Mouse (Mus musculus): ENCODE data around the gene Csnk1e. TPM values are rescaled to one million over a fixed set of nuclear protein-coding genes. Genes with fewer than 3 reads are reported as not detected.

The Csnk1e gene
- polyA plus RNA-seq, 1 experiment from 2014 or later, result 213 TPM

DNA sequence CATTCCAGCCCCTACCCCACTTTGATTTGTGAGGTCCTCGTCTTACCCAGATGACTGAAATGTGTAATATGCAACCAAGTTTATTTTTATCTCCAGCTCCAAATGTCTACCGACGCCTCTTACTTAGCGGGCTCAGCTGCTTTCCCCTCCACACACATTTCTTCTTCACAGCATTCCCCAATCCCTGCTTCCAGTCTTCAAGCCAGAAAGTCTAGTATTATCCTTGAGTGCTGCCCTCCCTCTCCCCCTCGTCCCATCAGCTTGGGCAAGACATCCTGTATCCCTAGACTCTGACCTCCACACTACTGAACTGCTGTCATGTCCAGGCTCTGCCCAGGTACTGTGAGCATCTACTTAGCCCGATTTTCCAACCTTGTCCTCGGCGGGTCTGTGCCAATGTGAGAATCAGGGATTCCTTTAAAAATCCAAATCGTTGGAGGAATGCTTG, 51.6 kb downstream of the Csnk1e start:
- H3K4me2 ChIP-seq (replicated peaks), result peak overlapping the region; percentile 94
- peaks cover 30% of the 10 kb centered on the region for H3K4me1 ChIP-seq (replicated peaks; ENCODE audit: control insufficient read depth, insufficient read depth, low read length)
- H3K9me3 ChIP-seq (ENCODE audit: control insufficient read depth, low read length), result no peaks in the 10 kb centered on the region
- H3K9ac ChIP-seq, result peak overlapping the region; percentile 92
- no peak overlapping the region for H3K27ac ChIP-seq
- H3K36me3 ChIP-seq (replicated peaks; ENCODE audit: control insufficient read depth, insufficient read depth), result no peaks in the 10 kb centered on the region
- WGBS, result 20% methylated on average over 9 of the region's 9 CpGs
- DNase-seq (ENCODE audit: low spot score) (no peak), ATAC-seq (ENCODE audit: low FRiP score) (no peak)
- H3K27me3 ChIP-seq (ENCODE audit: control insufficient read depth, insufficient read depth, low read length), result 0 out of 2 replicates have a peak, but pooled peaks cover 3% of the 10 kb centered on the region
- H3K4me3 ChIP-seq (replicated peaks; ENCODE audit: low read length), result peak overlapping the region; percentile 76

DNA sequence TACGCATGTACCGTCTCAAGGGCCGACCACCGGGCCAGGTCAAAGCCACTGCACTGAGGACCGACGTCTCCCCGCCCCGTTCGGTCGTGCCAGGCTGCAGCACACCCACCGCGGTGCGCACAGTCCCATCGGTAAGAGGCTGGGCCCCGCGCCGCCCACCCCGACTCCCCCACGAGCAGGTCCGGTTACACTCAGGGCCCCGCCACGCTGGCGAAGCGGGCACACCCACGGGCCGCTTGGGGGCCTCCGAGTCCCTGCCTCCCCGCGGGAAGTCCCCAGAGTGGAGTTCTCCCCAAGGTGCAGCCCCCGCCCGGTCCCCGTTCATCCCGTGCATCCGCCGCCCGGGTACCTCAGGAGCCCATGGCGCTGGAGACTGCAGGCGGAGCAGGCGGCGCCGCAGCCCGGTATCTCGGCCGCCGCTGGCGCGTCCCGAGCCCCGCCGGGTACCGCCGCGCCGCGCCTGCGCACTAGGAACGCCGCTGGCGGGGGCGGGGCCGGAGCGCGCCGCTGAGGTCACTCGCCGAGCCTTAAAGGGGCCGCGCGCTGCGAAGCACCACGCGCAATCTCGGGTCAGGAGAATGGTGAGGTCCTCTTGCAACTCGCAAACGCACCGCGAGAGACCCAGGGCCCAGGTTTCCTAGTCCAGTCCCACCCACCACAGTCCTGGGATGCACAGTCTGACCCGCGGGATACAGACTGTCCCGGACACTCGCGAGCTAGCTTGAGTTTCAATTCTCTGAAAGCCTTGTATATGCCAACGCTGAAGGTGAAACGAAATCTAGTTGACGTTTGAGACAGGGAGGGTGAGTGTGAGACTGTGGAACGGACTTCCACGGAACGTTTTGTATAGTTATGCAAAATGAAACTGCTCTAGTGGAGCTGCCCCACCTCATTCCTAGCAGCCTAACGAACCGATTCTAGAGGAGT, 52.3 kb downstream of the Csnk1e start, which contains the start of gene Tmem184b:
TSS of gene Tmem184b (minus strand) at position 734 of the 927 bp plus-strand sequence.
- under 1% methylated on average over 88 of the region's 90 CpGs for WGBS
- peak; percentile 90 for ATAC-seq (ENCODE audit: low FRiP score)
- H3K27ac ChIP-seq, result peak within 1 kb of the TSS; percentile 84
- no peaks in the 10 kb centered on the region for H3K9me3 ChIP-seq (ENCODE audit: control insufficient read depth, low read length)
- 0 out of 2 replicates have a peak, but pooled peaks cover 3% of the 10 kb centered on the region for H3K27me3 ChIP-seq (ENCODE audit: control insufficient read depth, insufficient read depth, low read length)
- peaks cover 30% of the 10 kb centered on the region for H3K4me1 ChIP-seq (replicated peaks; ENCODE audit: control insufficient read depth, insufficient read depth, low read length)
- peak within 1 kb of the TSS; percentile 92 for H3K9ac ChIP-seq
- H3K4me3 ChIP-seq (replicated peaks; ENCODE audit: low read length), result peak within 1 kb of the TSS; percentile 76
- H3K36me3 ChIP-seq (replicated peaks; ENCODE audit: control insufficient read depth, insufficient read depth), result no peaks in the 10 kb centered on the region
- peak within 1 kb of the TSS; percentile 94 for H3K4me2 ChIP-seq (replicated peaks)
- DNase-seq (ENCODE audit: low spot score), result peak; percentile 93

DNA sequence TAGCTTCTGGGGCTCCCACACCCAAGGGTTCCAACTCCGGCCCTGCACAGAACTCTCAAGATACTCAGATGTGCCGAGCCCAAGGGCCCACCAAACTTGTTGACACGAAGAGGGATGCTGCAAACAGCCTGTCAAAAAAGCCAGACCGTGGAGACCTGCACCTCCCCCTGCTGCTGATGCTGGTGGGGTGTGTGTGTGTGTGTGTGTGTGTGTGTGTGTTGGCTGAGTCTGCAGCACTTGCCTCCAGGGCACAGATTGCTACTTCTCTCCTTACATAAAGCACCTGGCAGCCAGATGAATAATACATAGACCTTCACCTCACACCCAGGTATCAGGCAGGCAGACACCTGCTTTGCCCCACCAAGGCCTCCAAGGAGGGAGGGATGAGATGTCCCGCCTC, 53.2 kb downstream of the Csnk1e start:
- peak overlapping the region; percentile 92 for H3K9ac ChIP-seq
- H3K4me3 ChIP-seq (replicated peaks; ENCODE audit: low read length), result peak overlapping the region; percentile 76
- 0 out of 2 replicates have a peak, but pooled peaks cover 3% of the 10 kb centered on the region for H3K27me3 ChIP-seq (ENCODE audit: control insufficient read depth, insufficient read depth, low read length)
- H3K36me3 ChIP-seq (replicated peaks; ENCODE audit: control insufficient read depth, insufficient read depth), result no peaks in the 10 kb centered on the region
- no peak for DNase-seq (ENCODE audit: low spot score)
- no peak overlapping the region for H3K27ac ChIP-seq
- 18% methylated on average over 5 of the region's 5 CpGs for WGBS
- H3K4me2 ChIP-seq (replicated peaks), result peak overlapping the region; percentile 94
- H3K4me1 ChIP-seq (replicated peaks; ENCODE audit: control insufficient read depth, insufficient read depth, low read length), result peaks cover 30% of the 10 kb centered on the region
- ATAC-seq (ENCODE audit: low FRiP score), result 0 out of 2 replicates have a peak, but pooled peaks have one; percentile 1
- H3K9me3 ChIP-seq (ENCODE audit: control insufficient read depth, low read length), result no peaks in the 10 kb centered on the region

DNA sequence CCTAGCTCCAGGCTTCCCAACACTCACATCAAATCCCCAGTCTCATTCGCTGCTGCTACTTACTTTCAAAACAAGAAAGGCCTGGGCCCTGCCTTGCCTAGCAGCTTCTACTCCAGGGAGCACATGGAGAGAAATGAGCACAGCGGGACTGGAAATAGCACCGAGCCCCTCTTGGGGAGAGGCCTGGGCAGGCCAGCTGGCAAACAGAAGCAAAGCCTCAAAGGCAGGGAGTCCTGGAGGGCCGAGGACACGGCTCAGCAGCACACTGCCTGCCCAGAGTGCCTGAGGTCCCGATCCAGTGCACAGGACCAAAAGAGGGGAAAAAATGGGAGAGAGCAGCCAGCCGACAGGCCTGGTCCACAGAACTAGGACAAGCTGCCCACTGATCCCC, 54.4 kb downstream of the Csnk1e start:
- H3K27me3 ChIP-seq (ENCODE audit: control insufficient read depth, insufficient read depth, low read length), result 0 out of 2 replicates have a peak, but pooled peaks cover 3% of the 10 kb centered on the region
- H3K9me3 ChIP-seq (ENCODE audit: control insufficient read depth, low read length), result no peaks in the 10 kb centered on the region
- H3K4me1 ChIP-seq (replicated peaks; ENCODE audit: control insufficient read depth, insufficient read depth, low read length), result peaks cover 30% of the 10 kb centered on the region
- H3K4me2 ChIP-seq (replicated peaks), result peak overlapping the region; percentile 94
- no peak for DNase-seq (ENCODE audit: low spot score)
- no peak overlapping the region for H3K9ac ChIP-seq
- no peak overlapping the region for H3K4me3 ChIP-seq (replicated peaks; ENCODE audit: low read length)
- H3K27ac ChIP-seq, result no peak overlapping the region
- no peaks in the 10 kb centered on the region for H3K36me3 ChIP-seq (replicated peaks; ENCODE audit: control insufficient read depth, insufficient read depth)
- ATAC-seq (ENCODE audit: low FRiP score), result no peak
- 37% methylated on average over 7 of the region's 7 CpGs for WGBS

DNA sequence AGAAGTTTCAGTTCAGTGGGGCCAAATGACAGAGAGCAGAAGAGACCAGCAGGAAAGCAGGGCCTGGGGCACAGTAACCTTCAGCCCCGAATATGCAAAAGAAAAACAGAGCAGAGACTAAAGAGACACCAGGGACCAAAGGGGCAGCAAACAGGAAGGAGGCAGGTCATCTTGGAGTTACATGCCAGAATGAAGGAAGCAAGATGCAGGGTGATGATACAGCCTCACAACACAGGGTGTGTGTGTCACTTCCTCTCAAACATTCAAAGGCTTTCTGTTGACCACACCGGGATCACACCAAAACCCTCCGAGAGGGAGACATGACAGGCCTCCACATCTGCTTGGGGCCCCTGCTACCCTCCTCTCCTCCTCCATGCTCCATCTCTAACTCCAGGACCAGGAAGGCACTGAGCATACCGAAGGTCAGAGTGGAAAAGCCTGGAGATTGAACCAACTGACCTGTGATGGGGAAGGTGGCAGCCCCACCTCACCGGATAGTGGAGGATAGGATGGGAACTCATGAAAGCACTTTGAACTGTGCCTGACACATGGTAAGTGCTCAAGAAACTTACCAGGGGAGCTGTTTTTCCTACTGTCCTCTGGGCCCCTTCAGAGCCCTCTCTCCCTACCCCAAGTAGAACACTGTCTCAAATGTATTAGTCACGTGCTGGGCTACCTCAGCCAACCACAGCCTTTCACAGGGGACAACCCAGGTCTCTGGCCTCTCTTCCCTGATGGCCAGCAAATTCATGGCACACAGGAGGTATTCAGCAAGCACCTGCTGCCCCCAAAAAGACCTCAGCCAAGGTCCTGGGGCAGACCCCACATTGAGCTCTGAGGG, 55.0 kb downstream of the Csnk1e start:
- no peak for DNase-seq (ENCODE audit: low spot score)
- 77% methylated on average over 6 of the region's 6 CpGs for WGBS
- 0 out of 2 replicates have a peak, but pooled peaks cover 4% of the 10 kb centered on the region for H3K36me3 ChIP-seq (replicated peaks; ENCODE audit: control insufficient read depth, insufficient read depth)
- ATAC-seq (ENCODE audit: low FRiP score), result no peak
- H3K9ac ChIP-seq, result no peak overlapping the region
- no peak overlapping the region for H3K4me3 ChIP-seq (replicated peaks; ENCODE audit: low read length)
- 0 out of 2 replicates have a peak, but pooled peaks cover 3% of the 10 kb centered on the region for H3K27me3 ChIP-seq (ENCODE audit: control insufficient read depth, insufficient read depth, low read length)
- no peak overlapping the region for H3K27ac ChIP-seq
- H3K9me3 ChIP-seq (ENCODE audit: control insufficient read depth, low read length), result no peaks in the 10 kb centered on the region
- H3K4me2 ChIP-seq (replicated peaks), result peak overlapping the region; percentile 94; the same call in 1 of the 2 replicates
- H3K4me1 ChIP-seq (replicated peaks; ENCODE audit: control insufficient read depth, insufficient read depth, low read length), result peaks cover 30% of the 10 kb centered on the region

DNA sequence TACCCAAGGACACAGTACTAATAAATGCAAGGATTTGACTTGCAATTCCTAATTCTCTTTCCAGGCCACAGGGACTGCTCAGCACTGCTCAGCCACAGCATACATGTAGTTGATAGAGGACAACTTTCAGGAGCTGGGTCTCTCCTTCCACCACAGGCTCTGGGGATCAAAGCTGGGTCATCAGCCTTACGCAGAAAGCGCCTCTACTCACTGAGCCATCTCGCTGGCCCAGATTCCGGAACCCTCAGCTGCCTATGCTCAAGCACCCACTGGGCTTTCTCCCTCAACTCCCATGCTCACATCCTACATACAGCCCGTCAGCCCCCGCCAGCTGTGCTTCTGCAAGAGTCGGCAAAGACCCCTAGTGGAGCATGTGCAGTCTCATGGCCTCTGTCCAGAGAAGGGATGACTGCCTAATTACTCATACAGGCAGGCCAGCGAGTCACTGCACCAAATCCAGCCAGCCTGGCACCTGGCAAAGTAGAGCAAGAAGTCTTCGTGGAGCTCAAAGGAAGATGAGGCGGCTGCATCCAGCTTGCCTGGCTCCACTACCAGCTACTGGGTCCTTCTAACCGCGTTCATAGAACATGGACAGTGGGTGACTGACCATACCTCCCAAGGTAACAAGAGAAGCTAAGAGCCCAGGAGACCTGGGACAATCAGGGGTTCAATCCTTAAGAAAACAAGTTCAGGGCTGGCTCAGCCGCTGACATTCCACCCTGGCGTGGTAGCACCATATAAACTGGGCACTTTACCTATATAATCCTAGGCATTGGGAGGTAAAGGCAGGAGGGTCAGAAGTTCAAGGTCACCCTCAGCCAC, 55.9 kb downstream of the Csnk1e start:
- no peak overlapping the region for H3K9ac ChIP-seq
- no peaks in the 10 kb centered on the region for H3K9me3 ChIP-seq (ENCODE audit: control insufficient read depth, low read length)
- DNase-seq (ENCODE audit: low spot score) (no peak), ATAC-seq (ENCODE audit: low FRiP score) (no peak)
- no peak overlapping the region for H3K27ac ChIP-seq
- WGBS, result 81% methylated on average over 14 of the region's 14 CpGs
- H3K27me3 ChIP-seq (ENCODE audit: control insufficient read depth, insufficient read depth, low read length), result no peaks in the 10 kb centered on the region
- no peak overlapping the region for H3K4me2 ChIP-seq (replicated peaks)
- 0 out of 2 replicates have a peak, but pooled peaks cover 6% of the 10 kb centered on the region for H3K36me3 ChIP-seq (replicated peaks; ENCODE audit: control insufficient read depth, insufficient read depth)
- no peak overlapping the region for H3K4me3 ChIP-seq (replicated peaks; ENCODE audit: low read length)
- peaks cover 30% of the 10 kb centered on the region for H3K4me1 ChIP-seq (replicated peaks; ENCODE audit: control insufficient read depth, insufficient read depth, low read length)

DNA sequence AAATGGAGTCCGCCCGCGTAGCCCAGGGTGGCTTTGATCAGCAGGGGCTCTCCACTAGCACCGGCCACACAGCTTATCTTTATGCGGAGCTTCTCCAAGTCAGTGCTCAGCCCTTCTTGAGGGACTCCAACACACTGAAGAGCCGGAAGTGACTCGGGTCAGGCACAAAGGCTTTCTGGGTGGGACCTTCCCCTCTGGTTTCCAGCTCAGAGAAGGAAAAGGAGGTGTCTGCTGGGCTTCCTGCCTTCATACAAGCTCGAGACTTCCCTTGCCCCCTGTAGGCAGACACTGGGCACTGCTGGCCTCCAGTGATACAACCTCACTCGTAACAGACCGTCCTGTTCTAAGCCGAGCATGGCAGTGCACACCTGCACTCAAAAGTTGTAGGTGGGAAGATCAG, 58.6 kb downstream of the Csnk1e start:
- no peak overlapping the region for H3K9ac ChIP-seq
- no peak overlapping the region; the same call in 1 of the 2 replicates for H3K4me3 ChIP-seq (replicated peaks; ENCODE audit: low read length)
- peaks cover 31% of the 10 kb centered on the region for H3K4me1 ChIP-seq (replicated peaks; ENCODE audit: control insufficient read depth, insufficient read depth, low read length)
- ATAC-seq (ENCODE audit: low FRiP score) (no peak), DNase-seq (ENCODE audit: low spot score) (no peak)
- H3K36me3 ChIP-seq (replicated peaks; ENCODE audit: control insufficient read depth, insufficient read depth), result 0 out of 2 replicates have a peak, but pooled peaks cover 6% of the 10 kb centered on the region
- no peaks in the 10 kb centered on the region for H3K27me3 ChIP-seq (ENCODE audit: control insufficient read depth, insufficient read depth, low read length)
- H3K27ac ChIP-seq, result no peak overlapping the region
- 86% methylated on average over 11 of the region's 11 CpGs for WGBS
- no peak overlapping the region for H3K4me2 ChIP-seq (replicated peaks)
- H3K9me3 ChIP-seq (ENCODE audit: control insufficient read depth, low read length), result no peaks in the 10 kb centered on the region

DNA sequence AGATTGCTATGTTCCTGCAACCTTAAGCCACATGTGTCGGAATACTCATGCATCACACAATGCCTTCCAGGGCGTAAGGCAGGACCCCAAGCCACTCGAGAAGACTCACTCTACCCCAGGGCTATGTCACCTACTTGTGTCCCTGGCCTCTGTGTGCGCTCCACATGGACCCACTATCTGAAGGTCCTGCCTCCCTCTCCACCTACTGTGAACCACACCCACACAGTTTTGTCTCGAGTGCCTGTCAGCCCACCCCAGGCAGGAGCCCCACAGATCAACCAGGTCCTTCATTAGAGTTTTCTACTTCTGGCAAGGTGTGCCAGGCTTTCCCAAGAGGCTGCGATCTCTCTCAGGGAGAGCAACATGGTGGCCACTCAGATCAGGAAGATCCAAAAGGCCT, 60.1 kb downstream of the Csnk1e start:
- ATAC-seq (ENCODE audit: low FRiP score) (no peak), DNase-seq (ENCODE audit: low spot score) (no peak)
- H3K4me2 ChIP-seq (replicated peaks), result peak overlapping the region; percentile 7; the same call in 1 of the 2 replicates
- H3K4me1 ChIP-seq (replicated peaks; ENCODE audit: control insufficient read depth, insufficient read depth, low read length), result peaks cover 22% of the 10 kb centered on the region; the same call in 1 of the 2 replicates
- H3K27me3 ChIP-seq (ENCODE audit: control insufficient read depth, insufficient read depth, low read length), result no peaks in the 10 kb centered on the region
- H3K27ac ChIP-seq, result no peak overlapping the region
- H3K4me3 ChIP-seq (replicated peaks; ENCODE audit: low read length), result no peak overlapping the region
- H3K36me3 ChIP-seq (replicated peaks; ENCODE audit: control insufficient read depth, insufficient read depth), result 0 out of 2 replicates have a peak, but pooled peaks cover 6% of the 10 kb centered on the region
- no peak overlapping the region for H3K9ac ChIP-seq
- H3K9me3 ChIP-seq (ENCODE audit: control insufficient read depth, low read length), result no peaks in the 10 kb centered on the region
- 87% methylated on average over 6 of the region's 6 CpGs for WGBS
